In the genomic region with DNA sequence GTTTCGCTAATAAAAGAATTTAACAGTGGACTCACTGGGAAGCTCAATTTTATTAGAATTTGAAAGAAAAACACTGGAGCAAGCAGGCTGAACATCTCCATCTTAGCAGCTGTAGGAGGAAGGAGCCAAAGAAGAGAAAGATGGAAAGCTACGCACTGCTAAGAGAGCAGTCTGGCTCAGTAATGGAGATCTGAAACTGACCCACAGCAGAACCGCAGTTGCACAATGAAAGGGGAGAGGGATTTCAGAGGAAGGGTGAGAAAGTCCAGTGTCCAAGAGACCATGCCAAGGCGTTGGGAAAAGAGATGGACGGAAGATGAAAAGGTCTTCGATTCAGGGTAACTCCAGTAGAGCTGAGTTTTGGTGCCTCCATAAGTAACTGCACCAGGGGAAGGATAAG, we compare ENCODE assay signal across 26 mouse cellular contexts. TPM values are rescaled to one million over a fixed set of nuclear protein-coding genes. Genes with fewer than 3 reads are reported as not detected.
DNase-seq lines count a peak whose midpoint lies in the region; ATAC-seq lines count a peak whose summit lies in the region.
"Had no signal": no experiment of that assay in that cellular context is flagged by ENCODE, and none has a peak within 500 bp of the region (broad histone marks: within the 10 kb centered on the region; RNA-seq: fewer than 3 reads in every experiment).

No protein-coding gene starts in this region.

- no peak overlapping the region for H3K9ac ChIP-seq in limb, embryonic 13.5 days
- H3K9ac ChIP-seq in kidney, embryonic 14.5 days (ENCODE audit: low read depth, low read length): no peak overlapping the region
- H3K9ac ChIP-seq: embryonic facial prominence, embryonic 12.5 days; forebrain, embryonic 12.5 days had no signal

- no peak overlapping the region for H3K4me2 ChIP-seq in limb, embryonic 13.5 days (replicated peaks)
- no peak overlapping the region for H3K4me2 ChIP-seq in kidney, embryonic 14.5 days (replicated peaks; ENCODE audit: low read depth, low read length)
- H3K4me2 ChIP-seq: embryonic facial prominence, embryonic 12.5 days; forebrain, embryonic 12.5 days had no signal

- DNase-seq in limb, embryonic 10.5 days (ENCODE audit: low spot score): no peak
- DNase-seq: adrenal gland, adult 8-10 months; adrenal gland, postnatal 14 days; adrenal gland, postnatal 36 days; cerebellum, adult 11-12 months; cerebellum, adult 2 months; cerebellum, adult 9-10 months; cerebellum, postnatal 10 days; cerebellum, postnatal 25 days had no signal

- 80% methylated on average over 6 of the region's 6 CpGs for WGBS in limb, embryonic 13.5 days
- 92% methylated on average over 6 of the region's 6 CpGs for WGBS in limb, embryonic 10.5 days
- 90% methylated on average over 6 of the region's 6 CpGs for WGBS in kidney, embryonic 14.5 days

- peak; percentile 48; the same call in 1 of the 2 replicates for ATAC-seq in limb, embryonic 13.5 days (ENCODE audit: low FRiP score, low read depth)
- ATAC-seq in megakaryocyte, adult 5-6 weeks (ENCODE audit: poor library complexity, severe bottlenecking): peak; percentile 76
- no peak for ATAC-seq in erythroblast, adult 5-6 weeks (replicated peaks; ENCODE audit: low FRiP score, poor library complexity, severe bottlenecking)
- ATAC-seq in kidney, embryonic 14.5 days (ENCODE audit: low FRiP score, low TSS enrichment): no peak
- ATAC-seq: forebrain, embryonic 14.5 days; forebrain, embryonic 16.5 days had no signal

- no peaks in the 10 kb centered on the region for H3K9me3 ChIP-seq in limb, embryonic 13.5 days
- H3K9me3 ChIP-seq in limb, embryonic 10.5 days (replicated peaks): no peaks in the 10 kb centered on the region
- H3K9me3 ChIP-seq in kidney, embryonic 14.5 days (ENCODE audit: control insufficient read depth, low read length): no peaks in the 10 kb centered on the region
- H3K9me3 ChIP-seq: embryonic facial prominence, embryonic 10.5 days; embryonic facial prominence, embryonic 12.5 days; forebrain, embryonic 10.5 days; forebrain, embryonic 12.5 days had no signal

- peaks cover 8% of the 10 kb centered on the region for H3K4me1 ChIP-seq in limb, embryonic 13.5 days
- H3K4me1 ChIP-seq in limb, embryonic 10.5 days: no peaks in the 10 kb centered on the region
- no peaks in the 10 kb centered on the region for H3K4me1 ChIP-seq in kidney, embryonic 14.5 days (ENCODE audit: control insufficient read depth, insufficient read depth, low read length)
- H3K4me1 ChIP-seq: embryonic facial prominence, embryonic 10.5 days; embryonic facial prominence, embryonic 12.5 days; forebrain, embryonic 10.5 days; forebrain, embryonic 12.5 days had no signal

- H3K27ac ChIP-seq in limb, embryonic 13.5 days: no peak overlapping the region
- H3K27ac ChIP-seq in limb, embryonic 10.5 days: no peak overlapping the region
- no peak overlapping the region for H3K27ac ChIP-seq in kidney, embryonic 14.5 days (ENCODE audit: low read depth, low read length)
- H3K27ac ChIP-seq: embryonic facial prominence, embryonic 10.5 days; embryonic facial prominence, embryonic 12.5 days; forebrain, embryonic 10.5 days; forebrain, embryonic 12.5 days had no signal

- no peaks in the 10 kb centered on the region; the same call in 1 of the 2 replicates for H3K27me3 ChIP-seq in limb, embryonic 13.5 days
- H3K27me3 ChIP-seq in limb, embryonic 10.5 days (ENCODE audit: low read depth, poor library complexity, severe bottlenecking): no peaks in the 10 kb centered on the region
- H3K27me3 ChIP-seq in kidney, embryonic 14.5 days (ENCODE audit: control insufficient read depth, insufficient read depth, low read length): no peaks in the 10 kb centered on the region
- H3K27me3 ChIP-seq: embryonic facial prominence, embryonic 12.5 days had no signal

- H3K4me3 ChIP-seq in limb, embryonic 13.5 days: no peak overlapping the region
- H3K4me3 ChIP-seq in limb, embryonic 10.5 days: no peak overlapping the region
- H3K4me3 ChIP-seq in kidney, embryonic 14.5 days (ENCODE audit: low read length): no peak overlapping the region
- H3K4me3 ChIP-seq: embryonic facial prominence, embryonic 10.5 days; embryonic facial prominence, embryonic 12.5 days; erythroblast, embryonic 14.5 days; forebrain, embryonic 10.5 days; forebrain, embryonic 12.5 days had no signal

- H3K36me3 ChIP-seq in limb, embryonic 13.5 days: no peaks in the 10 kb centered on the region
- H3K36me3 ChIP-seq in limb, embryonic 10.5 days: no peaks in the 10 kb centered on the region
- H3K36me3 ChIP-seq in kidney, embryonic 14.5 days (ENCODE audit: control insufficient read depth, insufficient read depth, low read length): no peaks in the 10 kb centered on the region
- H3K36me3 ChIP-seq: embryonic facial prominence, embryonic 10.5 days; embryonic facial prominence, embryonic 12.5 days; forebrain, embryonic 10.5 days; forebrain, embryonic 12.5 days had no signal

RNA-seq across cellular contexts. Expression of a gene that starts 24.3 kb away (rescaled TPM):
- polyA plus RNA-seq in limb, embryonic 13.5 days (2015; fragmentation: Nextera tagmentation; extraction: Ambion mirVana): 13.2 and 15.4 TPM in 2 replicates
- polyA plus RNA-seq in limb, embryonic 10.5 days (2016; fragmentation: Nextera tagmentation; extraction: Ambion mirVana): 3.9 and 5.7 TPM in 2 replicates
- total RNA-seq in megakaryocyte, adult 5-6 weeks (2015): 2.1 and 4.8 TPM in 2 replicates
- 1.6 and 2.9 TPM in 2 replicates for total RNA-seq in megakaryocyte, adult 5-6 weeks (2017)
- total RNA-seq in erythroblast, adult 5-6 weeks (2015; ENCODE audit: low replicate concordance): 0.38 and 0.63 TPM in 2 replicates
- 0.34 and 0.42 TPM in 2 replicates for total RNA-seq in erythroblast, adult 5-6 weeks (2017; ENCODE audit: low replicate concordance)
- polyA plus RNA-seq in kidney, embryonic 14.5 days (2014; fragmentation: Nextera tagmentation; extraction: Ambion mirVana): 4.0 and 7.2 TPM in 2 replicates

RNA-seq across cellular contexts. Expression of a gene that starts 37.6 kb away (rescaled TPM):
- polyA plus RNA-seq in limb, embryonic 13.5 days (2015; fragmentation: Nextera tagmentation; extraction: Ambion mirVana): not detected in 2 replicates
- polyA plus RNA-seq in limb, embryonic 10.5 days (2016; fragmentation: Nextera tagmentation; extraction: Ambion mirVana): not detected in 2 replicates
- not detected in 2 replicates for total RNA-seq in megakaryocyte, adult 5-6 weeks (2015)
- total RNA-seq in megakaryocyte, adult 5-6 weeks (2017): not detected in 2 replicates
- total RNA-seq in erythroblast, adult 5-6 weeks (2015; ENCODE audit: low replicate concordance): not detected in 2 replicates
- total RNA-seq in erythroblast, adult 5-6 weeks (2017; ENCODE audit: low replicate concordance): not detected in 2 replicates
- polyA plus RNA-seq in kidney, embryonic 14.5 days (2014; fragmentation: Nextera tagmentation; extraction: Ambion mirVana): not detected in 2 replicates
- total RNA-seq: adrenal gland, adult 18-20 months; adrenal gland, adult 8-10 months; adrenal gland, postnatal 14 days; adrenal gland, postnatal 36 days; ES-E14; MEL had no signal
- polyA plus RNA-seq: C2C12; cerebellum, adult 2 months; cortical plate, adult 2 months; embryonic facial prominence, embryonic 10.5 days; embryonic facial prominence, embryonic 12.5 days; embryonic facial prominence, embryonic 14.5 days; erythroblast, embryonic 14.5 days; forebrain, embryonic 12.5 days; forebrain, embryonic 16.5 days had no signal

Comparison
In these comparisons a context has a peak if more than half of its experiments do, and no peak if none do; other contexts are left out.
1. ATAC-seq: peak in limb, embryonic 13.5 days (single experiment) and megakaryocyte, adult 5-6 weeks (single experiment); none in erythroblast, adult 5-6 weeks (single experiment) and kidney, embryonic 14.5 days (single experiment).